Mouse (Mus musculus) spleen, postnatal 14 days (tissue): Measurements from ENCODE around the gene Hemgn.

Source experiments
- DNase-seq, 2 experiments: peaks; one replicate each; pipeline ENCODE4 v3.0.0; 2021 to 2022; ENCODE audit warnings: low spot score in 2 of 2

Hemgn gene

DNA sequence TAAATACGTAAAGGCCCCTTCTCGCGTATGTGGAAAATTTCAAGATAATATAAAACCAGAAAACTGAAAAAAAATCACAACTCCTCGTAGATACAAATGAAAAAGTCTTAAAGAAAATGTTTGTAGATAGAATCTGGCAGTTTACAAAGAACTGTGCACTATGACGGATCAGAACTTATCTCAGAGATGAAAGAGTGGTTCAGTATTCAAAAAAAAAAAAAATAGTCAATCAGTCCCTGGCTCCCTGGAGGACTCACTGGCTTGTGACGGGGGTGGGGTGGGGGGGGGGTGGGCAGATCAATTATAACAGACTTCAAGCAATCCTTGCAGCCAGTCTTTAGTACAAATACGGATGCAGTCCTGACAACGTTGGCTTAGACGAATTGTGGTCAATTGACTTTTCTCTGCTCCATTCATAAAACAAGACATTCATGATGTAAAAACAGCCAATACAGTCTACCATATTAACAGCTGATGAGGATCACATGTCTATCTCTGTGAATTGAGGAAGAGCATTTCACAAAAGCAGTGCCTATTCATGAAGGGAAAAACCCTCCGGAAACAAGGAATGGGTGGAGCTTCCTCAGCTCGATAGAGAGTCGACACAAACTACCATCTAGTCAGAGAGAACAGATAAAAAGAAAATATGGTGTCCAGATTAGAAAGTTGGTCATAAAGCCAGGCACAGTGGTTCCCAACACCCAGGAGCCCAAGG lies 53.6 kb downstream of the Hemgn start:
- no peak for DNase-seq

DNA sequence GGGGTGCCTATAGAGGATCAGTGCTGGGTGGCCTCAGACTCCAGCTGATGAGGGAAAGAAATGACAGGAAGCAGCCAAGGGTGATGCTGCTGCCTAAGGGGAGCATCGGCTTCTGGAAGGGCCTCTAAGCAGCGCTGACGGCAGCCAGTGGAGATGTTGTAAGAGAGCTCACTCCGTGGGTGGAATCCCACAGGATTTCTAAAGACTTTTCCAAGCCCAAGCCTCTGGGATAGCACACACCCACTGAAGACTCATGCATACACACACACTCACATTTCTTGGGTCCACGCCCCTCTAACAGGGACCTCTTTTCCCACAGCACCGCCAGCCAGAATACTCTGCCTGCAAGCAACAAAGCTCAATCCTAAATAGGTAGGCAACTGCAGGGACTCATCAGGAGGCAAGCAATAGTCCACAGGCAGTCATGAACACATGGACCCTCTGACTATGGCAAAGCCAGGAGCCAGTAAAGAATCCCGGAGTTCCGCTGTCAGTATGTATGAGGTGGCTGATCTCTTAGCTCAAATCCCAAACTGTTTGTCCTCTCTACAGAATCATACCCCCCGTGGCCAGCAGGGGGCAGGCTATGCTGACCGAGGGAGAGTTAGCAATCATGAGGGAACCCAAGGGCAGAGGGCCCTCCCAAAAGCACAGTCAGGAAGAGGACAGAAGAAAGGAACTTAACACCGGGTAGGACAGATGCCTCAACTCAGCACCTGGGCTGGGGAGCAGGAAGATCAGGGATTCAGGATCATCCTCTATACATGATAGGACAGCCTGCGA lies 56.8 kb downstream of the Hemgn start:
- DNase-seq: peak; percentile 29 to 60

DNA sequence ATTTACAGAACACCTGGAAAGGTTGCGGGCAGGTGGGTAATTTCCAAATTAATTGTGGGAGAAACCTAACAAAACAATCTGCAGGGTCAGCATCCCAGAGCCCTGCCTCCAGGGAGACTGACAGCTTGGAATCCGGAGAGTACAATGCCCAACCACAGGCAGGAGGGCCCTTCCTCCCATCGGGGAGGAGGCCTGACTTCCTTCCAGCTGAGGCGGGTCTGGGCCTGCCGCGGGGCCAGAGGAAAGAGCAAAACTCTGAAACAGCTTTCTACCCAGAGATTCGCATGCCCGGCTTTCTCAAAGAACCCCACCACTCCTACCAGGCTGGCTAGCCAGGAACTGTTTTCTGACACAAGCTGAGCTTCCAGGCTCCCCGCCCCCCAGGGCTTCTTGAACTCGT lies 60.3 kb downstream of the Hemgn start:
- DNase-seq: no peak

DNA sequence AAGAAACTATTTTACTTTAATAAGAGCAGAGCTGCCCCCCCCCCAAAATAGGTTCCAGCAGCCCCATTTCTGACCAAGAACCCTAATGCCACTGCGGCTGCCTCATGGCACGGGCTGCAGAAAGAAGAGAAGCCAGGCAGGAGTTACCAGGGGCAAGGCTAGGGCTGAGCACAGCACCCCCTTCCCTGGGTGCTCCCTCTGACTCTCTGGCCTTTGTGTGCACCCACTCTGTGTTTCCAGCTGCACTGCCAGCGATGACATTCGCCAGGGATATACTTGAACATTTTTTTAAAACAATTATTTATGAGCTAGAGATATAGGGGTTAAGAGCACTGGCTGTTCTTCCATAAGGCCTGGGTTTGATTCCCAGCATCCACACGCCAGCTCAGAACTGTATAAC lies 63.8 kb downstream of the Hemgn start:
- no peak for DNase-seq

DNA sequence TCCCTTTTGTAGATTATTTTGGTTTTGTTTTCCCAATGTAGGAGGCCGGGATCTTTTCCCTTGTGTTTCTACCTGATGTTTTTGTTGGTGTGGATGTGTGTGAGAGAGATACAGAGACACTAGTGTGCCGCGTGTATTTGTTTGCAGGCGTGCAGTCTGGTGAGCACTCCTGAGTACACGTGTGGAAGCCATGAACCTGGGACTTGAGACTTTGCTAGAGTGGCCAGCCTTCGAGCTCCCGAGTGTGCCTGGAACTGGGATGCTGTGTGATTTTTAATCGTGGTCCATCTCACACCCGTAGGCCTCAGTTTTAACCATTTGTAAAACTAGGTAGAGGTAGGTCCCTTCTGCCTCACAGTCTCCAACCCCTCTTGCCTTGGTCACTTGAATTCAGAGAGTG lies 64.4 kb downstream of the Hemgn start:
- no peak for DNase-seq

DNA sequence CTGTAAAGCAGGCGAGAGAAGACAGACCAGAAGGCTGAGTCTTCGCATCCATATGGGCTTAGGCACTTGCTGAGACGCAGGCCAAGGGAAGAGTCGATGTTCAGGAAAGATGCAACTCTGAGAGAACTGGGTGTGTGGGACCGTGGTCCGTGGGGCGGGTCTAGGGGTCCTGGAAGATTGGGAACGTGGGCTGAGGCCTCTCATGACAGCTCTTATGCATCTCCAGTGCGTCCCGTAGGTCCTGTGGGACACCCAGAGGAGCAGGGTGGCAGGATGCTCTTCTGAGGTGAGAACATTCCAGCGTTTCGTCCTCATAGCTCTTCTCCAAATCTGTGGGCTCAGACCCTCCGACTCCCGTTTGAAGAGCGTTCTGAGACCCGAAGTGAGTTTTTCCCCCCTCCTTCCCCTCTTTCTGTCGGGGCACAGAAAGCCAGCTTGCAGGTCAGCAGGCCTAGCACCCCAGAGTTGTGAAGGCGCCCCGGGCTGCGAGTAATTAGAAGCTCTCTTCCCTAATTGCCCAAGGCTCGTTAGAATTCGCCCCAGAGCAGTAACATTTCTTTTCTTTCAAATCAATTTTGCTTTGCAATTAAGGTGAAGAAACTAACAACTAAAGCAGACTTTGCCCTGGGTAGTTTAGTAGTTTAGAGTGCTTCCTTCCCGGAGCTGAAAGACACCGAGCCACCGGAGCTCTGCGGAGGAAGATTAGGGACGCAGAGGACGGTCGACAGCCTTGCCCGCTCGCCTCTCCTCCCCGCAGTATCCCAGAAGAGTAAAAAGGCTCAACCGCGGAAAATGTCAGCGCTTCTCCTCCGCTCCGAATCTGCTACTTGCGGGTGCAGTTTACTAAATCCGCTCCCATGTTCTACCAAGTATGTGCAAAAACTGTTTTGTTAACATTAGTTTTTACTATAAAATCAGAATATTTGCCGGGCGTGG lies 65.5 kb downstream of the Hemgn start:
- no peak for DNase-seq

DNA sequence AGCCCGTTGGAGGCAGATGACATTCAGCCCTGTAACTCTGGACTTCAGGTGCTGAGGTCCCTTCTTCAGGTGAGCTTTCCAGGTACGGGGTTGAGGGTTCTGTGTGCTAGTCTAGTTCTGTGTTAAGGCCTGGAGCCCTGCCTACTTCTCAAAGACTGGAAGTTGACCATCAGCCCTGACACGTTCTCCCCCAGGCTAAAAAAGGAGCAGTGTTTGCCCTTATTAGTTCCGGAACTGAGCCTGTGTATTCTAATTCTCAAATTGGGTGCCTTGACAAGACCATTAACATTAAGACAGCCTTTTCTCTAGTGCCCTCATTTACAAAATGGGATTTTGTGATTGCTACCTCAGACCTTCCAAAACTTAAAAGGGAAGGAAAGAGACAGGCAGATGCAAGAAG lies 66.2 kb downstream of the Hemgn start:
- no peak for DNase-seq

DNA sequence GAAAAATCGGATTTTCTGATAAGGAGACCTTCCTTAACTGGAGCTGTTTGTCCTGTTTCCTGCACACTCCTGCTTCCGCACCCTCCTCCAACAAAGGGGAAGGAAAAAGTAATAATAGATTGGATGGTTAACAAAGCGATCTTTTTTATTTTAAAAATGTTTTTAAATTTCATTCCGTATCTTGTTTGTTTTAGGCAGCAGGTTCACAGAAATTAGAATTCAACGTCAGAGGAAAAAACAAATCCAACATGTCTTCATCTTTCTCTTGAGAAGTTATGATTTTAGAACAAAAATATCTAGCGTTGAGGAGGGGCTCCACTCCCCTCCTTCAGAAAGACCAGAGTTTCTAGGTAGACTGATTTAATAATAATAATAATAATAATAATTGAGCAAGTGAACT lies 67.1 kb downstream of the Hemgn start:
- DNase-seq: no peak

DNA sequence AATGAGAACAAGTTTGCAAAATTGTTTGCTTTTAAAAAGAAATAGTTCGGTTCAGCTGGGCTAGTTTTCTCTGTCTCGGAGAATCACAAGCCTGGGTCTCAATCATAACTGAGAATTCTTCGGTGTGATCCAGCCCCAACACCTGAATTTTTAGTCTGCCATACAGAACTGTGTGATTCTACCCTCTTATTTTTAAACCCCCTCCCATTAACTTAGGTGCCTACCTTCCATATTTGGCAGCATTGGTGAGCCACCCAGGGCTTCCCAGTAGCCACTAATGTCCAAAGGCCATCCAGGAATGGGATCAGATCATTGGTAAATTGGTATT lies 67.6 kb downstream of the Hemgn start:
- no peak for DNase-seq

DNA sequence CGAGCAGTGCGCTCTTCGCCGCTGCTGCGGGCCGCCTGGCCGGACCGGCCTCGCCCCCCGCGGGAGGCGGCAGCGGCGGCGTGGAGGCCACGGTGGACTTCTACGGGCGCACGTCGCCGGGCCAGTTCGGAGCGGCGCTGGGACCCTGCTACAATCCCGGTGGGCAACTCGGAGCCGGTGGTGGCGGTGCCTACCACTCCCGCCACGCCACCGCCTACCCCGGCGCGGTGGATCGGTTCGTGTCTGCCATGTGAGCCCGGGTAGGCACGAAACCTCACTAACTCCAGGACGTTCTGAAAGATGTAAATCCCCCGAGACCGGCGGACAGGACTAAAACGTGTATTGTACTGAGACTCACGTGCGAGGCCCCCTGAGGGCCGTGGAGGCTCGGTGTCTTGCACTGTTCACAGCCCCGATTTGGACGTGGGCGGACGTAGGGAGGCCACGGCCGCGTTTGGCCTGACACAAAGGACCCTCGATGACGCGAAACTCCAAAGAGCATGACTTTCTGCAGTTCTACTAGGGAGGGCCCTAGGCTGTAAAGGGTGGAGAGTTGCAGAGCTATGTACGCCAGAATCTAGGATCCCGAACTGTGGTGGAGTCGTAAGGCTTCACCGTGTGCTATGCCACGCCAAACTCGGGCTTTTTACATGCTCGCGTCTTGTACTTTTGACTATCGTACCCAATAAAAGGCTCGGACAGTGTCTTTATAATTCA lies 68.1 kb downstream of the Hemgn start:
- DNase-seq: no peak

DNA sequence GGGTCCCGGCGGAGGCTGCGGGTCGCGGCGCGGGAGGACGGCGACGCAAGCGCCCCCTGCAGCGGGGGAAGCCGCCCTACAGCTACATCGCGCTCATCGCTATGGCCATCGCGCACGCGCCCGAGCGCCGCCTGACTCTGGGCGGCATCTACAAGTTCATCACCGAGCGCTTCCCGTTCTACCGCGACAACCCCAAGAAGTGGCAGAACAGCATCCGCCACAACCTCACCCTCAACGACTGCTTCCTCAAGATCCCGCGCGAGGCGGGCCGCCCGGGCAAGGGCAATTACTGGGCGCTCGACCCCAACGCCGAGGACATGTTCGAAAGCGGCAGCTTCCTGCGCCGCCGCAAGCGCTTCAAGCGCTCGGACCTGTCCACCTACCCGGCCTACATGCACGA lies 69.0 kb downstream of the Hemgn start:
- no peak for DNase-seq
